Comparison of ENCODE assay signal across 13 mouse cellular contexts in genomic region chr17:67201151-67201550, GRCm38 (mm10).
"Had no signal": no experiment of that assay in that cellular context is flagged by ENCODE, and none has a peak within 500 bp of the region (broad histone marks: within the 10 kb centered on the region; RNA-seq: fewer than 3 reads in every experiment).

No protein-coding gene starts in this region.

- H3K27me3 ChIP-seq: limb, embryonic 13.5 days; midbrain, embryonic 13.5 days; neural tube, embryonic 15.5 days had no signal

- H3K9me3 ChIP-seq: limb, embryonic 13.5 days; midbrain, embryonic 13.5 days; neural tube, embryonic 15.5 days had no signal

- DNase-seq: kidney, adult 2 months; kidney, postnatal 25 days; layer of hippocampus, adult 9-11 months; lung, adult 18-20 months; lung, postnatal 36 days; spleen, adult 18-20 months; thymus, adult 18-20 months; thymus, postnatal 14 days had no signal

- H3K4me2 ChIP-seq: limb, embryonic 13.5 days; midbrain, embryonic 13.5 days; neural tube, embryonic 15.5 days had no signal

- H3K4me3 ChIP-seq: limb, embryonic 13.5 days; midbrain, embryonic 13.5 days; neural tube, embryonic 15.5 days had no signal

- H3K36me3 ChIP-seq: limb, embryonic 13.5 days; midbrain, embryonic 13.5 days; neural tube, embryonic 15.5 days had no signal

- ATAC-seq: lung, postnatal 0 days; midbrain, embryonic 13.5 days had no signal

- H3K9ac ChIP-seq: limb, embryonic 13.5 days; liver, embryonic 14.5 days; midbrain, embryonic 13.5 days; neural tube, embryonic 15.5 days had no signal

- H3K27ac ChIP-seq: limb, embryonic 13.5 days; liver, embryonic 14.5 days; midbrain, embryonic 13.5 days; neural tube, embryonic 15.5 days had no signal

- H3K4me1 ChIP-seq: midbrain, embryonic 13.5 days had no signal
